Mouse (Mus musculus): ENCODE results near the gene Bnip1. TPM values are rescaled to one million over a fixed set of nuclear protein-coding genes. Genes with fewer than 3 reads are reported as not detected.

Bnip1 gene
- total RNA-seq, 2 experiments from 2014 or later, result 22.8 to 26.3 TPM

DNA sequence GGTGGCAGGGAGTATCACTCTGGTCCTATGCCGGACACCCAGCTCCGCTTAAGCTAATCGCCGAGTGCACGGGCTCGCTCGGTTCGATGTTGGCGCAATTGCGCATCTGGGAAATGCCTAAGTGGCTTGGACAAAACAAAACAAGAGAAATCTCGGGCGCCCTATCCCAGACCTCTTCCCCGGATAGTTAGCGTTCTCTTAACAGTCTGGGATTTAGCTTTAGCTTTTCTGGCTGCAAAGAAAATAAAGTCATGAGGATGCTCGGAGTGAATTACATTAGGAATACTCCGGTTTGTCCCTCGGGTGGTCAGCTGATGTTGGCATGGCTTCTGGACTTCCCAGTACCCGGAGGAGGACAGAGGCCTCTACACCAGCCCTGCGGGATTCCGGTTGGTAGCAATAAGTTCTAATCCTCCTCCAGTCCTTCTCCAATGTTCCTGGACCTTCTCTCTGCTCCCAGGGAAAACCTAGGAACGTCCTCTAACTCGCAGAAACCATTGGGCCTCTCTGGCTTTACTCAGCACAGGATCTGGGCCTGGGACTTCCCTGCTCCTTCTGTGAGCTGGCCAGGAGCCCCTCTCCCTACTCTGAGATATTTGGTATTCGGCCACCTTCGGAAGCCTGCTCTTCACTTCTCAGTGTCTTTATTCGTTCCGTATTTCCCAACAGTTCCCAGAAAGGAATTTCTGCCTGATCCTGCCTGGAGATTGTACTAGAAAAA, 59.0 kb downstream of the Bnip1 start:
- no peak for DNase-seq

DNA sequence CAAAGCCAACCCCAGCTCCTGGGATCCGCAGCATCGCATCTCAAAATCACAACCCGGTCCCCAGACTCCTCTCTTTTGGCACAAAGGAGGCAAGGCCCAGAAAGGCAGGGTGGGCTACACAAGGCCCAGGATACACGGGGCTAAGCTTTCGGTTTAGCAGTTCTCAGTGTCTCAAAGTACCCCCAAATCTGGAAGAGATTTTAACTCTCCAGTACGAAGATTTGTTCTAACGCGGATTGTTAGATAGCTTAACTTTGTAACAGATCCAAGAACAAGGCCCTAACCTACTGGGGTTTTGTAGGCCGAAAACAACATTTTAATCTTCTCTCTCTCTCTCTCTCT, 59.5 kb downstream of the Bnip1 start:
- DNase-seq, result no peak

DNA sequence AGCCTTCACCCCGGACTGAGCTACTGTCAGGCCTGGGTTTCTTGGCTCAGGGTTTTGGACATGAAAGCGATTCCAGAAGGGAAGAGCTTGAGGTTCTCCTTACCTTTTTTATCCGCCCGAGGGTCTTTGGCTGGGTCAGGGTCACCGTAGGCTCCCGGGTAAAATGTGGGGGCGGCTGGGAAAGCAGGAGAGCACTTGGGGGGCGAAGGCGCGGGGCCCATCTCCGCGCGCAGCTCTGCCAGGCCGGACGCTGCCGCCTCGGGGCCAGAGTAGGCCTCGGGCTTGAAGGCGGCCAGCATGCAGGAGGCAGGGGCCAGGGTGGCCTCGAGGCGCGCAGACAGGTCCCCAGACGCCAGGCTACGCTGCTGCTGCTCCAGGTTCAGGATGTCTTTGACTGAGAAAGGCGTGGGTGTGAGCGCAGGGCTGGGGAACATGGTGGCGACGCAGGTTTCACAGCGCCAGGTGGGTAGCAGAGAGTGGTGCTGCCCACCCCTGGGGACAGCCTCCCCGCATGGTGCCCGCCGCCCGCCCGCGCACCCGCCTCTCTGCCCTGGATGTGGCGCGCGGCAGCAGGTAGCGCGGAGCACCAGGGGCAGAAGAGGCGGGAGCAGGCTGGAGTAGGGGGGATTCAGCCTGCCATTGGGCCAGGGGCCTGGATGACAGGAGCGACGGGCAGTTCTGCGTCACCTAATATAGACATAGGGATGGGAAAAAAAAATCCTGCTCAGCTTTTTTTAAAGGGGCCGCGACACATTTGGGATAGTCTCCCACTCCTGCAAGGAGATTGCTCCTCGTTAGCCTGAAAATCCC, 60.3 kb downstream of the Bnip1 start:
- no peak for DNase-seq

DNA sequence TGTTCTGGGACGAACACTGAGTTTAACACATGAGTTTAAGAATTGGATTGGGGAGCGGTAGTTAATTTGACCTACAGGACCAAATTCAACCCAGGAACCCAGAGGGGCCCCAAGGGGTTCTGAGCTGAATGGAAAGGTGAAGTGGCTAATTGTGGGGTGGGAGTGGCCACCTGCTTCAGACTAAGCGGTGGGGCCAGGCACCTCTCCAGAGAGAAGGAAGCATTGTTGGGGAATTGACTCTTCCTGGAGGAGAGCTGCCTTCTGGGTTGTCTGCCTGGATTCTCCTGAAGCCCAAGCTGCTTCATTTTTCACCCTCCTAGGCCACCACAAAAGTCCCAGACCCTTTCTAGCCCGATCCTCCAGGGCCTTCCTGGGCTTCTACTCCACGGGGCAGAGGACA, 61.1 kb downstream of the Bnip1 start:
- no peak for DNase-seq

Other genes with a start within 250 kb of the Bnip1 start
- 100 to 1,000 TPM; 115 to 117 TPM for gene Ergic1, start 219.6 kb upstream of the Bnip1 start, total RNA-seq (2021)
- gene Dusp1, start 218.9 kb upstream of the Bnip1 start, total RNA-seq (2021), result 10 to 100 TPM; 40.3 to 43.3 TPM
- 10 to 100 TPM; 44.1 to 46.0 TPM for gene Atp6v0e, start 117.8 kb upstream of the Bnip1 start, total RNA-seq (2021)
- 10 to 100 TPM; 17.7 to 18.9 TPM for gene Crebrf, start 65.4 kb upstream of the Bnip1 start, total RNA-seq (2021)
- not detected for gene Nkx2-5, start 63.9 kb downstream of the Bnip1 start, total RNA-seq (2021)
- gene Kifc5b, start 136.0 kb downstream of the Bnip1 start, total RNA-seq (2021), result 1 to 10 TPM; 2.5 to 4.1 TPM
- 1 to 10 TPM; 5.1 to 8.1 TPM for gene Phf1, start 152.0 kb downstream of the Bnip1 start, total RNA-seq (2021)
- gene Cuta, start 158.5 kb downstream of the Bnip1 start, total RNA-seq (2021), result 10 to 100 TPM; 87.9 to 91.1 TPM
- 10 to 100 TPM in 1 of 2 experiments, 1 to 10 TPM in 1; 8.2 to 11.8 TPM for gene Syngap1, start 160.2 kb downstream of the Bnip1 start, total RNA-seq (2021)
- gene Zbtb9, start 192.1 kb downstream of the Bnip1 start, total RNA-seq (2021), result 1 to 10 TPM; 2.7 to 3.9 TPM
- gene Bak1, start 247.9 kb downstream of the Bnip1 start, total RNA-seq (2021), result 10 to 100 TPM; 26.5 to 30.5 TPM

Data from gastrocnemius, postnatal 10 days (tissue).